Comparison of ENCODE assay signal across 8 mouse cellular contexts in genomic region chr6:41218415-41218814, GRCm38 (mm10).
"Had no signal": no experiment of that assay in that cellular context is flagged by ENCODE, and none has a peak within 500 bp of the region (broad histone marks: within the 10 kb centered on the region; RNA-seq: fewer than 3 reads in every experiment).

No protein-coding gene starts in this region.

- ATAC-seq: midbrain, embryonic 16.5 days had no signal

- DNase-seq: kidney, adult 18-20 months; kidney, postnatal 14 days; lung, embryonic 14.5 days; lung, postnatal 10 days; lung, postnatal 4 days; right cerebral cortex, postnatal 4 days; spleen, adult 18-20 months had no signal
